In genomic region chr13:17942338-17942737, GRCm38 (mm10) we compare ENCODE assay signal across 12 mouse cellular contexts. TPM values are rescaled to one million over a fixed set of nuclear protein-coding genes. Genes with fewer than 3 reads are reported as not detected.
DNase-seq lines count a peak whose midpoint lies in the region; ATAC-seq lines count a peak whose summit lies in the region.
"Had no signal": no experiment of that assay in that cellular context is flagged by ENCODE, and none has a peak within 500 bp of the region (broad histone marks: within the 10 kb centered on the region; RNA-seq: fewer than 3 reads in every experiment).

No protein-coding gene starts in this region.

- H3K4me3 ChIP-seq in forebrain, embryonic 16.5 days (replicated peaks; ENCODE audit: low read length) = no peak overlapping the region
- peak overlapping the region; percentile 78; the same call in 1 of the 2 replicates for H3K4me3 ChIP-seq in midbrain, embryonic 15.5 days

- no peak overlapping the region for H3K9ac ChIP-seq in forebrain, embryonic 16.5 days (replicated peaks; ENCODE audit: low read depth, low read length)
- H3K9ac ChIP-seq in midbrain, embryonic 15.5 days = no peak overlapping the region

- ATAC-seq in forebrain, embryonic 16.5 days = no peak
- no peak for ATAC-seq in midbrain, embryonic 15.5 days (replicated peaks)

- H3K27me3 ChIP-seq in forebrain, embryonic 16.5 days (replicated peaks; ENCODE audit: control insufficient read depth, insufficient read depth, low read length) = no peaks in the 10 kb centered on the region
- H3K27me3 ChIP-seq in midbrain, embryonic 15.5 days (replicated peaks) = no peaks in the 10 kb centered on the region

- no peak overlapping the region for H3K27ac ChIP-seq in forebrain, embryonic 16.5 days (ENCODE audit: low read length)
- H3K27ac ChIP-seq in midbrain, embryonic 15.5 days = no peak overlapping the region
- H3K27ac ChIP-seq: stomach, postnatal 0 days had no signal

- peaks cover 11% of the 10 kb centered on the region for H3K4me1 ChIP-seq in forebrain, embryonic 16.5 days (replicated peaks; ENCODE audit: control insufficient read depth, insufficient read depth, low read length)
- H3K4me1 ChIP-seq in midbrain, embryonic 15.5 days = peaks cover 22% of the 10 kb centered on the region

- H3K9me3 ChIP-seq in forebrain, embryonic 16.5 days (ENCODE audit: control insufficient read depth, low read length) = no peaks in the 10 kb centered on the region
- no peaks in the 10 kb centered on the region for H3K9me3 ChIP-seq in midbrain, embryonic 15.5 days

- WGBS in forebrain, embryonic 16.5 days = 78% methylated on average over 6 of the region's 6 CpGs
- 55% methylated on average over 6 of the region's 6 CpGs for WGBS in midbrain, embryonic 15.5 days

- H3K36me3 ChIP-seq in forebrain, embryonic 16.5 days (ENCODE audit: control insufficient read depth, insufficient read depth) = no peaks in the 10 kb centered on the region
- no peaks in the 10 kb centered on the region for H3K36me3 ChIP-seq in midbrain, embryonic 15.5 days (replicated peaks)

- peak overlapping the region; percentile 26 for H3K4me2 ChIP-seq in forebrain, embryonic 16.5 days (ENCODE audit: low read length)
- peak overlapping the region; percentile 73 for H3K4me2 ChIP-seq in midbrain, embryonic 15.5 days

- peak; percentile 53 for DNase-seq in adrenal gland, adult 2 months
- no peak for DNase-seq in adrenal gland, postnatal 25 days
- DNase-seq in A20 (ENCODE audit: low read depth, low spot score) = peak; percentile 52
- no peak for DNase-seq in ovary, postnatal 10 days (ENCODE audit: low spot score)
- no peak for DNase-seq in heart, adult 9 months (ENCODE audit: low spot score in 2 of 2)
- no peak for DNase-seq in gastrocnemius, adult 18-20 months (ENCODE audit: low spot score)
- DNase-seq: cerebellum, adult 9-11 months; gastrocnemius, postnatal 14 days; kidney, adult 18-20 months had no signal

RNA-seq across cellular contexts. Expression of gene Rala, which starts 1.7 kb away (rescaled TPM):
- 10 to 100 TPM; 55.0 to 70.7 TPM for total RNA-seq in adrenal gland, adult 2 months (2021)
- polyA plus RNA-seq in adrenal gland, adult 2 months (2012; rRNA removed) = 22.2 and 22.8 TPM in 2 replicates
- total RNA-seq in adrenal gland, postnatal 25 days (2021) = 62.3 and 76.0 TPM in 2 replicates
- 198 and 209 TPM in 2 replicates for polyA plus RNA-seq in forebrain, embryonic 16.5 days (2015; fragmentation: Nextera tagmentation; extraction: Ambion mirVana)
- polyA plus RNA-seq in midbrain, embryonic 15.5 days (2015; fragmentation: Nextera tagmentation; extraction: Ambion mirVana) = 199 and 222 TPM in 2 replicates
- total RNA-seq in gastrocnemius, adult 18-20 months (2021) = 10 to 100 TPM; 24.0 to 31.6 TPM

RNA-seq across cellular contexts. Expression of gene Yae1d1, which starts 50.8 kb away (rescaled TPM):
- total RNA-seq in adrenal gland, adult 2 months (2021) = 10 to 100 TPM; 24.5 to 28.7 TPM
- 1.6 and 2.8 TPM in 2 replicates for polyA plus RNA-seq in adrenal gland, adult 2 months (2012; rRNA removed)
- 23.6 and 28.2 TPM in 2 replicates for total RNA-seq in adrenal gland, postnatal 25 days (2021)
- polyA plus RNA-seq in forebrain, embryonic 16.5 days (2015; fragmentation: Nextera tagmentation; extraction: Ambion mirVana) = 93.0 and 104 TPM in 2 replicates
- polyA plus RNA-seq in midbrain, embryonic 15.5 days (2015; fragmentation: Nextera tagmentation; extraction: Ambion mirVana) = 83.0 and 84.4 TPM in 2 replicates
- total RNA-seq in gastrocnemius, adult 18-20 months (2021) = 10 to 100 TPM; 12.7 to 13.9 TPM

Comparison
In these comparisons a context has a peak if more than half of its experiments do, and no peak if none do; other contexts are left out.
1. DNase-seq: peak in adrenal gland, adult 2 months (single experiment) and A20 (single experiment); none in adrenal gland, postnatal 25 days (single experiment), ovary, postnatal 10 days (single experiment), heart, adult 9 months (0 of 2) and gastrocnemius, adult 18-20 months (single experiment).